Mouse (Mus musculus) cerebellum, adult 8-10 months (tissue): ENCODE results near the gene Wdr60.

Experiments used
- DNase-seq: peaks from one replicate; pipeline ENCODE4 v3.0.0; 2022

The Wdr60 gene

DNA sequence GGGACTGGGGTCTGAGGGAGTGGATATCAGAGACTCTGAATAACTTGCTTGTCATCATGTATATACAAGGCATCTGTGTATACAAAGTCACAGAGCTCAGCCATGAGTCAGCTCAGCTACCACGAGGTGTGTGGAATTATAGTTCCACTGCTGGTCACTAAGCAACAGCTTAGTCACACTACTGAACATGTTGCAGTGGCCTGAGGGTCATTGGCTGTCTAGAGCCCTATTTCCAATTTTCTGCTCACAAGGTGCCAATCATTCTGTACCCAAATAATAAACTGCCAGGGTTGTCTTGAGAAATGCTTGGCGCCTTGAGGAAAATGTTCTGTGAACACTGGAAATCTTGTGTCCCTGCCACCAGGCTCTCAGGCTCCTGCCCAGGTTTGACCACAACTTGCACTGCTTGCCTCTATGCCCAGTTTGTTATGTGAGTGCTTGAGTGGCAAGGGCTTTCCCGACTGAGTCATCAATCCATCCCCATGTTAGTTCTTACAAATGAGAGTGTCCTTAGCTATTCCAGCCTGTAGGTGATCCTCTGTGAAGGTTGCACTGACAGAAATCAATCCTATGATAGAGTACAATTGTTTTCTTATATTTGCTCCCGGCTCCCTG lies 81.3 kb downstream of the Wdr60 start:
- no peak for DNase-seq

DNA sequence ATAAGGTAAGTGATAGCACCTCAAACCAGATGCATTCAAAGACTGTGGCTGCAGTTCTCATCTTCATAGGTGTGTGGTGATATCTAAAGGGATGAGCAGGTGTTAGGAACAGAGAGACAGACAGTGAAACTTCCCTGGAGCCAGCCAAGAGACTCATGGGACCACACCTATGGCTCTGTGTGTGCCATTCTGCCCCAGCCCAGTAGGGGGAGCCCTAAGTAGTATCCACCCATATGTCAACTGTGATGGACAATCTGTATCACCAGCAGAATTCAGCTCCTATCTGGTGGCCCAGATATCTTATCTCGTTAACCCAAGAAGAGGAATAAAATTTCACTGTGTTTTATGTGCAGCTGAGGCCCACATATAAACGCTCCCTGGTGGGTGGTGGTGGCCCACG lies 85.9 kb downstream of the Wdr60 start:
- no peak for DNase-seq

DNA sequence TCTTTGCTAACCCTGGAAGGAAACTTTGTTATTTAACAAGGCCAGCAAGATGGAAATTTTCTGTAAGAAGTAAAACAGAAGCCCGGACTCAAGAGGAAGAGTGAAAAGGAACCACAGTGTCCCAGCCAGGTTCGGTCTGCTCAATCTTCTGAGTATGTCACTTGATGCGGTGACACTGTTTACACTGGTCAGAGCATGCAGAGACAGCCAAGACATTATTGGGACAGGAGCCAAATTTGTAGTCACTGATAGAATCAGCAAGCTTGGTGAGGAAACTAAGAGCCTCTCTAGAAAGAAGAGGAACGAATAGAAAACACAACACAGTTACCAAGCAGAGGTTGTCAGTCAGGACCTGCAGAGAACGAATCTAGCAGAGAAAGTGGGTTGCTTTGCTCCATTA lies 93.2 kb downstream of the Wdr60 start:
- DNase-seq, result no peak

DNA sequence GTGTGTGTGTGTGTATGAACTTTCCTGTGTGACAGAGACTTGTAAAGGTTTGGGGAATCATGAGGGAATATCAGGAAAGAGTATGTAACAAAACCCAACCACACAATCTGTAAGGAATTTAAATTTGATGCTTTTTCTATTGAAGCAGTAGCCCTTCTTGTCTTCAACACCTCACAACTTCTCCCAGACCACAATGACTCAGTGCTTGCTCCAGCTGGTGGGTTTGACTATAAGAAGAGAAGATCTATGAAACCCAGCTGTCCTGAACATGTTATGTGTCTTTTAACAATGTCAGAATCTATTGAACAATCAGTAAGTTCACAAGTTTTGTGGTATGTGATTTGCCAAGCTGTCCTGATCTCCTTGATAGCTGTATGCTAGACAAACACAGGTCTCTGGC lies 97.5 kb downstream of the Wdr60 start:
- DNase-seq, result no peak

DNA sequence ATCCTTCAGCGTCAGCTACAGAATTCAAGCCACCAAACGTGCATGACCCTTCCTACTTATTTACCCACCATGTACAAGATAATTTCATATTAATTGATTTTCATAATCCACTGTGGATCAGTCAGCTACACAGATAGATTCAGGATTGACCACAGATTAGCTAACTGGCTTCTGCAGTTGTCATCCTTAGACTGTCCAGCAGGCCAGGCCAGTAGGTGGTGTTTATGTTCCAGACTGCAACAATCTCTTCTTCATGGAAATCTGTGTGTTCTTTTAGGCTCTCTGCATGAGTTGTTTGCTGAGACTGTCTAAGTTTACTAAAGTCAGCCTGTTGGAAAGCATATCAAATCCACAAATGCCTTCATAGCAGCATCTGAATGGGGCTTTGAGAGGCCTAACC lies 103.1 kb downstream of the Wdr60 start:
- DNase-seq, result no peak

DNA sequence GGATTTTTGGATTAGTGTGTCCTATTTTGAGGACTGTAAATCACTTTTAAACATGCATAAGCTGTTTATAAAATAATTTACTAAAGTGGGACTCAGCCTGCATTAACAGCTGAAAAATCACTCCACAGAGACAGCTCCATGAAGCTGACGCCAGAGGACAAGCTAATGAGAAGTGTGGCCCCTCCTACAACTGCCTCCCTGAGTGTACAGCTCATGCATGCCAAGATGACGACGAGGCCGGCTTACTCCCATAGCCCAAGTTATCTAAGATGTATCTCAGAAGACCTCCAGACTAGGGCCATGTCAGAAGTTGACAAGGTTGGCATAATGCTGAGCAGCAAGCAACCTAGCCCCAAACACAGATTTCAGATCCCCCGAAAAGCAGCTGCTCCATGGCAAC lies 103.6 kb downstream of the Wdr60 start:
- no peak for DNase-seq

DNA sequence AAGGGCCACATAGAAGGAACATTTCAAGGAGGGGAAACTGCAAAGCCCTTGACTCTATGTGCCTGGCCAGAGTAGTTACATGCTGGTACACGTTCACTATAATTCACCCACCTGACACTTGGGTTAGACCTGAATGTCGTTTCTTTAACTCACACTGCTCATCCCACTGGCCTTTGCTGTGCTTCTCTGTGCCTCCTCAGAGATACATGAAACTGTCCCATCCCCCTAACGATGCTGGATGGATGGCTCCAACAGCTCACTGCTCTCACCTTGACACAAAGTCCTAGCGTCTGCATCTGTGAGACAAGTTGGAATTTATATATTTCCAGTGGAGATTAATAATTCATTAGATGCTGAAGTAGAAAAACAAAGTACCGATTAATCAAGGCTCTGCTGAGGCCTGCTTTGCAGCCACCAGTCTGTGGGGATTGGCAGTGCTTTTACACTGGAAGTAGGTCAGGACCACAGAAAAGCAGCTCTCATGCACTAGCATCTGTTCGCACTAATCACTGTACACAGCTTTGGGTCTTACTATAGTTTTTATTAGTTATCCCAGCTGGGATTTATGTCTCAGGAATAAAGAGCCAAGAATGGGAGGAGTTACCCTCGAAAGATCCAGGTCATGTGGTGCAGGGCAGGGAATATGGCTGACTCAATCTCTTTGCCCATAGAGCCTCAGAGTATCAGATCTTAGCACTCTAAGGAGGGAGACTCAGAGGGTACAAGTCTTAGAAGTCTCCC lies 105.9 kb downstream of the Wdr60 start:
- no peak for DNase-seq
